Mouse (Mus musculus) kidney, embryonic 14.5 days (tissue): Measurements from ENCODE around the gene Prkrip1. TPM values are rescaled to one million over a fixed set of nuclear protein-coding genes. Genes with fewer than 3 reads are reported as not detected.
"Not testable (repeated sequence)": the region's sequence is repeated elsewhere in the genome, so short reads cannot be mapped to it uniquely, and the experiment has no call there.

Source experiments
- ATAC-seq: fragments of 200-750 bp; cut with Nextera tagmentation; 2 replicates; pipeline ENCODE4 v1.8.0; 2017; ENCODE audit warnings: moderate number of reproducible peaks, mild to moderate bottlenecking, moderate TSS enrichment, moderate library complexity; ENCODE audit not compliant: low FRiP score, low TSS enrichment
- H3K27ac ChIP-seq: fragments of 300-500 bp; sonication (generic); 2 replicates; pipeline ENCODE4 v1.5.1; 2014; ENCODE audit warnings: low read depth, mild to moderate bottlenecking, low read length, moderate library complexity, mixed read lengths
- H3K27me3 ChIP-seq: fragments of 300-500 bp; sonication (generic); 2 replicates; pipeline ENCODE4 v1.6.1; 2014; ENCODE audit warnings: mild to moderate bottlenecking, low read length; ENCODE audit not compliant: control insufficient read depth, insufficient read depth
- H3K36me3 ChIP-seq: fragments of 300-500 bp; sonication (generic); 2 replicates; pipeline ENCODE4 v1.6.1; 2014; ENCODE audit warnings: low read length, mixed read lengths; ENCODE audit not compliant: control insufficient read depth, insufficient read depth
- H3K4me1 ChIP-seq: fragments of 300-500 bp; sonication (generic); 2 replicates; pipeline ENCODE4 v1.6.1; 2014; ENCODE audit warnings: low read length, mixed read lengths; ENCODE audit not compliant: control insufficient read depth, insufficient read depth
- H3K4me2 ChIP-seq: fragments of 300-500 bp; sonication (generic); replicated peaks from 2 replicates; pipeline ENCODE4 v1.6.1; 2014; ENCODE audit warnings: low read depth, mild to moderate bottlenecking, low read length
- H3K4me3 ChIP-seq: fragments of 300-500 bp; sonication (generic); 2 replicates; pipeline ENCODE4 v1.5.1; 2014; ENCODE audit warnings: mild to moderate bottlenecking, low read length
- H3K9ac ChIP-seq: fragments of 300-500 bp; sonication (generic); 2 replicates; pipeline ENCODE4 v1.6.1; 2014; ENCODE audit warnings: low read depth, mild to moderate bottlenecking, low read length, moderate library complexity
- H3K9me3 ChIP-seq: fragments of 300-500 bp; sonication (generic); 2 replicates; pipeline ENCODE4 v1.6.1; 2016; ENCODE audit warnings: low read length; ENCODE audit not compliant: control insufficient read depth
- WGBS: fragments of 180-500 bp; shearing (Covaris S2); extraction: QIAGEN DNeasy Blood & Tissue Kit; methylation state at CpG from one replicate; pipeline ENCODE4 v1.1.7; 2014; 5-methylcytosine and 5-hydroxymethylcytosine counted together
- polyA plus RNA-seq: library from polyadenylated mRNA; unstranded; fragments of >200 nt; fragmentation: Nextera tagmentation; extraction: Ambion mirVana; gene quantifications from 2 replicates; pipeline ENCODE4 v1.2.1, GENCODE M21; 2014

Gene Prkrip1
- polyA plus RNA-seq, 1 experiment from 2014 or later: 57.5 TPM

GRCm38 (mm10) chr5:136152365-136152764, 46.4 kb downstream of the Prkrip1 start:
- ATAC-seq: no peak
- 63% methylated on average over 8 of the region's 8 CpGs for whole genome bisulfite sequencing

GRCm38 (mm10) chr5:136149134-136149576, 49.6 kb downstream of the Prkrip1 start:
- not testable (repeated sequence) for H3K4me2 ChIP-seq, H3K27me3 ChIP-seq, H3K27ac ChIP-seq, H3K9ac ChIP-seq, H3K4me1 ChIP-seq, H3K4me3 ChIP-seq, ATAC-seq, H3K36me3 ChIP-seq, H3K9me3 ChIP-seq
- 66% methylated on average over 5 of the region's 5 CpGs for WGBS

More at GRCm38 (mm10) chr5:136152365-136152764, 46.4 kb downstream of the Prkrip1 start:
- Histone ChIP-seq H3K36me3 (no peaks in the 10 kb centered on the region), H3K4me2 (no peak overlapping the region), H3K9ac (no peak overlapping the region), H3K4me1 (no peaks in the 10 kb centered on the region), H3K27ac (no peak overlapping the region), H3K4me3 (no peak overlapping the region), H3K27me3 (no peaks in the 10 kb centered on the region), H3K9me3 (no peaks in the 10 kb centered on the region)

GRCm38 (mm10) chr5:136147704-136148103, 51.1 kb downstream of the Prkrip1 start:
- H3K4me1 ChIP-seq: no peaks in the 10 kb centered on the region
- no peak overlapping the region for H3K4me3 ChIP-seq
- H3K9ac ChIP-seq: no peak overlapping the region
- 77% methylated on average over 8 of the region's 8 CpGs for WGBS
- no peak overlapping the region for H3K4me2 ChIP-seq
- ATAC-seq: no peak
- H3K27me3 ChIP-seq: no peaks in the 10 kb centered on the region
- no peak overlapping the region for H3K27ac ChIP-seq
- 0 out of 2 replicates have a peak, but pooled peaks cover 4% of the 10 kb centered on the region for H3K9me3 ChIP-seq
- H3K36me3 ChIP-seq: no peaks in the 10 kb centered on the region

GRCm38 (mm10) chr5:136146936-136147335, 51.8 kb downstream of the Prkrip1 start:
- no peak overlapping the region for H3K4me2 ChIP-seq
- H3K4me1 ChIP-seq: no peaks in the 10 kb centered on the region
- 0 out of 2 replicates have a peak, but pooled peaks cover 4% of the 10 kb centered on the region for H3K9me3 ChIP-seq
- H3K4me3 ChIP-seq: no peak overlapping the region
- no peaks in the 10 kb centered on the region for H3K27me3 ChIP-seq
- peaks cover 1% of the 10 kb centered on the region; the same call in 1 of the 2 replicates for H3K36me3 ChIP-seq
- 100% methylated on average over 1 of the region's 1 CpGs for WGBS
- H3K27ac ChIP-seq: no peak overlapping the region
- ATAC-seq: no peak
- no peak overlapping the region for H3K9ac ChIP-seq

GRCm38 (mm10) chr5:136144606-136145430, 53.9 kb downstream of the Prkrip1 start:
- WGBS: 39% methylated on average over 12 of the region's 12 CpGs
- no peak overlapping the region for H3K4me2 ChIP-seq
- no peak overlapping the region for H3K27ac ChIP-seq

GRCm38 (mm10) chr5:136143161-136143755, 55.5 kb downstream of the Prkrip1 start:
- WGBS: 89% methylated on average over 6 of the region's 6 CpGs
- H3K27ac ChIP-seq: no peak overlapping the region
- no peaks in the 10 kb centered on the region for H3K27me3 ChIP-seq
- no peak for ATAC-seq
- H3K4me2 ChIP-seq: no peak overlapping the region
- H3K9ac ChIP-seq: no peak overlapping the region
- no peaks in the 10 kb centered on the region for H3K4me1 ChIP-seq
- peaks cover 34% of the 10 kb centered on the region for H3K36me3 ChIP-seq
- H3K9me3 ChIP-seq: 0 out of 2 replicates have a peak, but pooled peaks cover 4% of the 10 kb centered on the region
- no peak overlapping the region for H3K4me3 ChIP-seq

More at GRCm38 (mm10) chr5:136144606-136145430, 53.9 kb downstream of the Prkrip1 start:
- H3K27me3 ChIP-seq: no peaks in the 10 kb centered on the region
- 0 out of 2 replicates have a peak, but pooled peaks cover 4% of the 10 kb centered on the region for H3K9me3 ChIP-seq
- H3K4me1 ChIP-seq: no peaks in the 10 kb centered on the region
- peaks cover 22% of the 10 kb centered on the region for H3K36me3 ChIP-seq
- H3K4me3 ChIP-seq: no peak overlapping the region
- H3K9ac ChIP-seq: no peak overlapping the region
- no peak for ATAC-seq

- WGBS: 90% methylated on average over 5 of the region's 5 CpGs
- 0 out of 2 replicates have a peak, but pooled peaks cover 4% of the 10 kb centered on the region for H3K9me3 ChIP-seq
- ATAC-seq: no peak
- no peak overlapping the region for H3K27ac ChIP-seq
- no peak overlapping the region for H3K4me3 ChIP-seq
- H3K4me2 ChIP-seq: no peak overlapping the region
- H3K27me3 ChIP-seq: no peaks in the 10 kb centered on the region
- peaks cover 36% of the 10 kb centered on the region for H3K36me3 ChIP-seq
- H3K4me1 ChIP-seq: no peaks in the 10 kb centered on the region
- no peak overlapping the region for H3K9ac ChIP-seq
These were observed 56.0 kb downstream of the Prkrip1 start for GRCm38 (mm10) chr5:136142746-136143145.

- Histone ChIP-seq H3K9me3 (0 out of 2 replicates have a peak, but pooled peaks cover 4% of the 10 kb centered on the region), H3K9ac (no peak overlapping the region), H3K4me2 (no peak overlapping the region), H3K36me3 (peaks cover 36% of the 10 kb centered on the region), H3K4me1 (no peaks in the 10 kb centered on the region; the same call in 1 of the 2 replicates), H3K27me3 (no peaks in the 10 kb centered on the region), H3K27ac (no peak overlapping the region), H3K4me3 (no peak overlapping the region)
- ATAC-seq: no peak
- WGBS: 96% methylated on average over 10 of the region's 10 CpGs
These were observed 58.7 kb downstream of the Prkrip1 start for GRCm38 (mm10) chr5:136140057-136140482.

- WGBS: 95% methylated on average over 13 of the region's 13 CpGs
- Histone ChIP-seq H3K4me2 (no peak overlapping the region), H3K36me3 (peaks cover 36% of the 10 kb centered on the region)
These were observed 59.4 kb downstream of the Prkrip1 start for GRCm38 (mm10) chr5:136139393-136139792.

More at GRCm38 (mm10) chr5:136139393-136139792, 59.4 kb downstream of the Prkrip1 start:
- H3K4me1 ChIP-seq: peaks cover 3% of the 10 kb centered on the region; the same call in 1 of the 2 replicates
- no peak for ATAC-seq
- no peak overlapping the region for H3K9ac ChIP-seq
- no peak overlapping the region for H3K4me3 ChIP-seq
- H3K27ac ChIP-seq: no peak overlapping the region
- 0 out of 2 replicates have a peak, but pooled peaks cover 4% of the 10 kb centered on the region for H3K9me3 ChIP-seq
- no peaks in the 10 kb centered on the region for H3K27me3 ChIP-seq
